Mouse (Mus musculus) ES-Bruce4 (cell line): ENCODE results near the gene Zfp383.
"Not testable (repeated sequence)": the region's sequence is repeated elsewhere in the genome, so short reads cannot be mapped to it uniquely, and the experiment has no call there.

Experiments
- CTCF ChIP-seq: IDR thresholded peaks from one replicate; pipeline ENCODE4 v1.8.1; 2011; ENCODE audit warnings: low read depth, low read length
- POLR2A ChIP-seq: IDR thresholded peaks from one replicate; pipeline ENCODE4 v1.8.1; 2011; ENCODE audit warnings: low read length; ENCODE audit not compliant: insufficient read depth

DNA sequence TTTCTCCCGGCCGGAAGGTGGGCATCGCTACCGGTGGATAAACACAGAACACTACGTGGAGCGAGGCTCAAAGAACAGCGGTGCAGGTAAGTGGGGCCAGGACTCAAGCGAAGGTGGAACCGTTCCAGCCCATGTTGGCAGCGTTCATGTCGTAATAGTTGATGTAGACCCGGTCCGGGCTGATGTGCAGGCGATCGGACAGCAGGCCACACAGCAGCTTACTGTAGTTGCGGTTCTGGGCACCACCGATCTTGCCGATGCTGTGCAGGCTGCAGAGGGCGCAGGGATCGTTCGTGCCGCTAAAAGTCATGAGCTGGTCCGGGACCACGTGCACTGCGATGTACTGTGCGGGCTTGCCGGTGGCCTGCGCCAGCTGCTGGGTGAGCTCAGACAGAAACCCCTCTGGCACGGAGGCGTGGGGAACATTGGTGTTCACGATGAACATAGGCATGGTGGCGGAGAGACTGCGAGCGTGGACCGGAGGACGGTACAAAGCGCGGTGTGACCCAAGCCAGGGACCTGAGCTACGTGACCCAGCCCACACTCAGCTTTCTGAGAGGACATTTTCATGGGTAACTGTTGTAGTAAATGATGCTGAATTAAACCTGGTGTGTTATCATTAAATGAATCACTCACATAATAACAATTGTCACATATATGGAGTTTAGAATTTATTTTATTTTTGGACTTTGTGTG is 57.2 kb downstream of the Zfp383 start:
- not testable (repeated sequence) for TF ChIP-seq CTCF, POLR2A
